1 mouse cellular context compared by ENCODE assay signal in the genomic region with DNA sequence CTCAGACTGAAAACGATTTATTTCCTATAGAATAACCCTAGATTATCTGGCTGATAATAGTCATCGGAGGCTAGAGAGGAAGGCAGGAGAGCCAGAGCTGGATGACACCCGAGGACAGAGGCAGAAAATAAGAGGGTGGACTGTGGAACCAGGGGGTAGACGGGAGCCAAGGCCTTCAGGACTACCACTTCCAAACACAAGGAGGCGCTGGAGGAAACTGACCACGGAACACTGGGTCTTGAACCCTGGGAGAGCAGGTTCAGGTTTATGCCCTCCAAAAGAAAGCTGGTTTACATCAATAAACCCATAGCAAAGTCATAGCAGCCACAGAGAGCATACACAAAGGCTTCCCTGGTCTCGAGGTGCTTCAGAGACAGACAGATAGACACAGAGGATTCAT.
TF ChIP-seq lines count a peak whose summit lies in the region.

No protein-coding gene starts in this region.

TF ChIP-seq in MEL, 35 proteins besides CTCF, POLR2A, EP300 and RAD21 (continued from another document):
- no peak for TF ChIP-seq GATA1 (IDR thresholded peaks at IDR 0.05; ENCODE audit: low read depth, low read length)
- TF ChIP-seq BHLHE40 (IDR thresholded peaks at IDR 0.05; ENCODE audit: borderline replicate concordance, low read depth, low read length): no peak
- no peak for TF ChIP-seq HCFC1 (IDR thresholded peaks at IDR 0.05; ENCODE audit: low read depth, low read length)
- no peak for TF ChIP-seq NRF1 (IDR thresholded peaks at IDR 0.05; ENCODE audit: insufficient read depth, low read depth, low read length, poor library complexity, severe bottlenecking)
